In genomic region chr2:50654953-50655324, GRCm38 (mm10) we compare ENCODE assay signal across 10 mouse cellular contexts.
DNase-seq lines count a peak whose midpoint lies in the region; TF ChIP-seq lines count a peak whose summit lies in the region.
"Had no signal": no experiment of that assay in that cellular context is flagged by ENCODE, and none has a peak within 500 bp of the region (broad histone marks: within the 10 kb centered on the region; RNA-seq: fewer than 3 reads in every experiment).

No protein-coding gene starts in this region.

- no peak for TF ChIP-seq POLR2A in thymus, adult 2 months (IDR thresholded peaks at IDR 0.05; ENCODE audit: control insufficient read depth, extremely low read depth, insufficient read depth, low read length, poor library complexity)

- H3K27me3 ChIP-seq in thymus, adult 2 months (ENCODE audit: control insufficient read depth, insufficient read depth, low read length), result no peaks in the 10 kb centered on the region
- H3K27me3 ChIP-seq: embryonic facial prominence, embryonic 12.5 days had no signal

- WGBS in thymus, adult 2 months, result 93% methylated on average over 7 of the region's 7 CpGs

- H3K27ac ChIP-seq in thymus, adult 2 months (ENCODE audit: control insufficient read depth, insufficient read depth, low read length), result no peak overlapping the region
- H3K27ac ChIP-seq: embryonic facial prominence, embryonic 12.5 days had no signal

- H3K4me3 ChIP-seq in thymus, adult 2 months (ENCODE audit: control insufficient read depth, insufficient read depth, low read length), result no peak overlapping the region
- H3K4me3 ChIP-seq: embryonic facial prominence, embryonic 12.5 days; myocyte had no signal

- peak; percentile 10 to 46 for DNase-seq in left cerebral cortex, adult 18-20 months (ENCODE audit: low spot score in 2 of 2)
- no peak for DNase-seq in left cerebral cortex, adult 11 months (ENCODE audit: low spot score)
- DNase-seq in cerebellum, postnatal 4 days (ENCODE audit: low spot score in 2 of 2), result peak; percentile 59 to 93
- DNase-seq in kidney, postnatal 4 days, result peak; percentile 26 to 37
- DNase-seq in retina, postnatal 7 days (ENCODE audit: low read depth, low spot score), result peak; percentile 32
- DNase-seq in MN1 (ENCODE audit: low spot score), result no peak
- DNase-seq in thymus, adult 2 months, result no peak
- no peak for DNase-seq in embryo, embryonic 10 days (ENCODE audit: low spot score)

- TF ChIP-seq CTCF in thymus, adult 2 months (IDR thresholded peaks at IDR 0.05; ENCODE audit: borderline replicate concordance, control insufficient read depth, extremely low read depth, insufficient read depth, low read length, poor library complexity), result no peak

- no peaks in the 10 kb centered on the region for H3K4me1 ChIP-seq in thymus, adult 2 months (replicated peaks; ENCODE audit: control insufficient read depth, insufficient read depth, low read length)

- H3K36me3 ChIP-seq in thymus, adult 2 months (ENCODE audit: control insufficient read depth, insufficient read depth, low read length), result no peaks in the 10 kb centered on the region
- H3K36me3 ChIP-seq: embryonic facial prominence, embryonic 12.5 days had no signal

Comparison
In these comparisons a context has a peak if more than half of its experiments do, and no peak if none do; other contexts are left out.
1. DNase-seq: peak in left cerebral cortex, adult 18-20 months (2 of 2), cerebellum, postnatal 4 days (2 of 2), kidney, postnatal 4 days (2 of 2) and retina, postnatal 7 days (single experiment); none in left cerebral cortex, adult 11 months (single experiment), MN1 (single experiment), thymus, adult 2 months (single experiment) and embryo, embryonic 10 days (single experiment).